Mouse (Mus musculus): ENCODE data around the gene Ntf5.

GRCm38 (mm10) chr7:45407836-45408235, 5.7 kb upstream of the Ntf5 start:
- TF ChIP-seq CTCF (IDR thresholded peaks at IDR 0.05; ENCODE audit: low read depth, low read length) (no peak), TAL1 (conservative IDR thresholded peaks at IDR 0.05; ENCODE audit: low read depth, low read length) (no peak), GATA1 (IDR thresholded peaks at IDR 0.05; ENCODE audit: borderline replicate concordance, low read length) (no peak), POLR2AphosphoS5 (IDR thresholded peaks at IDR 0.05; ENCODE audit: insufficient replicate concordance, low read depth, low read length) (no peak)

Data from G1E (cell line).